Mouse (Mus musculus): ENCODE results near the gene Tomm5.
"Not testable (repeated sequence)": the region's sequence is repeated elsewhere in the genome, so short reads cannot be mapped to it uniquely, and the experiment has no call there.

Tomm5 gene

GRCm38 (mm10) chr4:45107601-45108277 lies at the start of gene Tomm5:
TSS of gene Tomm5 (minus strand) at chr4:45108114.
- in situ Hi-C loops (cut with MboI), result loop anchor here (10.0 kb wide), 1 partner anchor 177 kb away; no protein-coding TSS in a partner anchor

DNA sequence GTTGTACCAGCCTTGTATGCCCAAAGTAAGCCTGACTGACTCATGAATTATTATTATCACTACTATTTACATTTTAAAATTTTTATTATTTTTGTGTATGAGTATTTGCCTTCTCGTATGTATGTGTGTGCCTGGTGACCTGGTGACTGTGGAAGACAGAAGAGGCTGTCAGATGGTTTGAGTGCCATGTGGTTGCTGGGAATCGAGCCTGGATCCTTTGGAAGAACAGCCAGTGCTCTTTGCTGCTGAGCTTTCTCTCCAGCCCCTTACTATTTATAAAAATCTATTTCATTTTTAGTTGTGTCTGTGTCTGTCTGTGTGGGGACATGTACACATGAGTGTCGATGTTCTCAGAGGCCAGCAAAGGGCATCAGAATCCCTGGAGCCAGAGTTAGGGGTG lies 48.5 kb upstream of the Tomm5 start:
- in situ Hi-C loops (cut with MboI), result no loop called here

DNA sequence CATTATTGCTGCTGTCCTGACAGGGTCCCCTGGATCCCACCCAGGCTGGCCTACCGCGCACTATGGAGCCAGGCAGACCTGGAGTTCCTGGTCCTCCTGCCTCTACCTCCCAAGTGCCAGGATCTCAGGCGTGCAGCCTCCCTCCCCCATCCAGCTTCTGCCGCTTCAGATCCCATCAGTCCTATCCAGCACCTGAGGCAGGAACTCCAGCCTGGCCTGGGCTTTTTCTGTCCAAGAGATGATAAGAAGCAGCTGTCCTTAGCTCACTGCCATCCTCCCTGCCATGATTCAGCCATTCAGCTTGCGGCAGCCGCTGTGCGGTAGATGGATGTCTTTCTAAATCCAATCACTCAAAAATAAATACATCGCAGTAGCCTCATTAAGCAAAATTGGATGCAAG lies 35.1 kb upstream of the Tomm5 start:
- in situ Hi-C loops (cut with MboI), result no loop called here

GRCm38 (mm10) chr4:45142411-45142810 lies 34.5 kb upstream of the Tomm5 start:
- in situ Hi-C loops (cut with MboI), result no loop called here

DNA sequence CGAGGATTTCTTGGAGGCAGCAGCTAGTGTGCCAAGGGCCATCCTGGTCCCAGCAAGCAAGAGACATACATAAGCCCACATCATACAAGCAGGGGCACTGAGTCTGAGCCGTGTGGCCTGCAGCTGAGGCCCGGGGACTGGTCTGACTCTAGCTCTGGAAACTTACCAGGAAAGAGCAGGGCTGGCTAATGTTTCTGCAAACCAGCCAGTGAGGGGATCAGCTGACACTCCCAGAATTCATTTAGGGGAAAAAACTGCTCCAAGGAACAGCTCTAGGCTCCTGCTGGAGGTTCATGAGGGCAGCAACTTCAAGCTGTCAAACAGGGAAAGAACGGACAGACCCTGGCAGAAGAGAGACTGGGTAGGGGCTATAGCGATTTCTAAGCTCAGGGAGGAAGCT lies 33.9 kb upstream of the Tomm5 start:
- in situ Hi-C loops (cut with MboI), result no loop called here

- in situ Hi-C loops (cut with MboI), result no loop called here
Measured at GRCm38 (mm10) chr4:45137636-45138035, 29.7 kb upstream of the Tomm5 start.

- in situ Hi-C loops (cut with MboI), result no loop called here
Measured at GRCm38 (mm10) chr4:45134471-45134870, 26.6 kb upstream of the Tomm5 start.

GRCm38 (mm10) chr4:45131021-45131420 lies 23.1 kb upstream of the Tomm5 start:
- in situ Hi-C loops (cut with MboI), result no loop called here

- in situ Hi-C loops (cut with MboI), result no loop called here
Measured at GRCm38 (mm10) chr4:45121311-45121710, 13.4 kb upstream of the Tomm5 start.

DNA sequence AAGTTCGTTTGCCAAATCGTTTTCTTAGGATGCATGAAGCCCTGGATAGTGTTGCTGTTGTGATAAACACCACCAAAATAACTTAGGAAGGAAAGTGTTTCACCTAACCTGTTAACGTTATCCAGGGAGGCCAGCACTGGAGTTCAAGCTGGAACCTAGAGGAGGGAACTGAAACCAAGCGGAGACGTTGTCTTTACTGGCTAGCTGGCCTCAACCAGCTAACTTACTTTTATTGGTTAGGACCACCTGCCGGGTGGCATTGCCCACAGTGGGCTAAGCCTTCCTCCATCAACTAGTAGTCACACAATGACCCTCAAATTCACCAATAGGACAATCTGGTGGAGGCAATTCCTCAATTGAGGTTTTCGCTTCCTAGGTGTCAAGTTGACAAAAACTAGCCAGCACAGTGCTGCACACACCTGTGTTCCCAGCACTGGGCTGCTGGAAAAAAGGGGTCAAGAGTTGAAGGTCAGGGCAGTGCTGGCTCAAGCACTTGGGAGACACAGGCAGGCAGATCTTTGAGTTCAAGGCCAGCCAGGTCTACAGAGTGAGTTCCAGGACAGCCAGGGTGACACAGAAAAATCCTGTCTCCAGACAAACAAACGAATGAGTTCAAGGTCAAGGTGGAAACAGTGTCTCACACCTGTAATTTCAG lies 669 bp upstream of the Tomm5 start:
- in situ Hi-C loops (cut with MboI), result loop anchor here (10.0 kb wide), 1 partner anchor 176 kb away; no protein-coding TSS in a partner anchor

DNA sequence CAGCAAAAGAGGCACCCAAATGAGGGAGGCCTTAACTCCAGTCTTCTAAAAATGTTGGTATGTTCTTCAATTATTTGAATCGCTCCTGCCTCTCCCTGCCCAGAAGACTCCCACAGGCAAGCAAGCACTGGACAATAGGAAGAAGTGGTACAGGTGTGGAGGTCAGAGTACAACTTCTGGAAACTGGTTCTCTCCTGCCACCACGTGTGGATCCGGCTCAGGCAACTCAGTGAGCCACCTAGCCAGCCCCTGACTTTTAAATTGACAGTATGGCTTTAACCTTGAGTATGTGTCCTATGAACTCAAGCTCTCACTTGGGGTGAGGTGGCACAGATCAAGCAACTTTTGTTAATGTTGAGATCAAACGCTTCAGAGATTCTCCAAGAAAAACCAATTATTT lies 848 bp downstream of the Tomm5 start:
- in situ Hi-C loops (cut with MboI), result loop anchor here (10.0 kb wide), 1 partner anchor 178 kb away; no protein-coding TSS in a partner anchor

DNA sequence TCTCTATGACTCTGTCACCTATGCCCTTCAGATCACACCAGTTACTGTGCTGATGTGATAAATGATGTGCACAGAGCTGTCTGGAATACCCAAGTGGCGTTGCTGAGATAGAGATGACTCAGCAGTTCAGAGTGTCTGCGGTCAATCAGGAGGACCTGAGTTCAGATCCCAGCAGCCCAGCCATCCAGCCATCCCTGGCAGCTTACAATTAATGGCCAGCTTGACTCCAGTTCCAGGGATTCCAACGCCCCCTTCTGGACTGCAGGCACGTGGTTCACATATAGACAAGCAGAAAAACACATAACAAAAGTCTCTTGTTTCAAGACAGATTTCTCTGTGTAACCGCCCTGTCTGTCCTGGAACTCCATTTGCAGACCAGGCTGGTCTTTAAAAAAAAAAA lies 1.5 kb downstream of the Tomm5 start:
- in situ Hi-C loops (cut with MboI), result loop anchor here (10.0 kb wide), 1 partner anchor 178 kb away; no protein-coding TSS in a partner anchor

- in situ Hi-C loops (cut with MboI), result no loop called here
Measured at GRCm38 (mm10) chr4:45097198-45097872, 10.6 kb downstream of the Tomm5 start.

- in situ Hi-C loops (cut with MboI), result no loop called here
Measured at GRCm38 (mm10) chr4:45084895-45085290, 23.0 kb downstream of the Tomm5 start.

GRCm38 (mm10) chr4:45084021-45084894 lies 23.7 kb downstream of the Tomm5 start, which contains the start of gene Fbxo10:
TSS of gene Fbxo10 (minus strand) at chr4:45084604.
- in situ Hi-C loops (cut with MboI), result no loop called here

- in situ Hi-C loops (cut with MboI), result no loop called here
Measured at GRCm38 (mm10) chr4:45083487-45083886, 24.4 kb downstream of the Tomm5 start.

DNA sequence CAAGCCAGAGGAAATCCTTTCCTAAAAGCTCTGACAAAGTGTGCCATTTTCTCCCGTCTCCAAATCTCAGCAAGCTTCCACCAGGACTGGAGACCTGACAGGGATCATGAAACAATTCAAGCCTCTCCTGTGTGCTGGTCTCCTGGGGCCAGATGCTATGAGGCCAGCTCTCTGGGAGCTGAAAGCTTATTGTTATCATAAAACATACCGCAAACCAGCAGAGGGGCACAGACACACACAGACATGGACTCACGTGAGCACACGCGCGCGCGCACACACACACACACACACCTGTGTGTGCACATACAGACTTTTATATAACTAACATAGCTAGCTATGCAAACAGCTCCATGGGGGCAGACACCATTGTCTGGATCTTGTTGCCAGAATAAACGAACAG lies 25.0 kb downstream of the Tomm5 start:
- in situ Hi-C loops (cut with MboI), result no loop called here

GRCm38 (mm10) chr4:45081041-45081440 lies 26.9 kb downstream of the Tomm5 start:
- in situ Hi-C loops (cut with MboI), result not testable (repeated sequence)

GRCm38 (mm10) chr4:45073544-45073943 lies 34.4 kb downstream of the Tomm5 start:
- in situ Hi-C loops (cut with MboI), result no loop called here

GRCm38 (mm10) chr4:45072261-45072973 lies 35.5 kb downstream of the Tomm5 start:
- in situ Hi-C loops (cut with MboI), result no loop called here

DNA sequence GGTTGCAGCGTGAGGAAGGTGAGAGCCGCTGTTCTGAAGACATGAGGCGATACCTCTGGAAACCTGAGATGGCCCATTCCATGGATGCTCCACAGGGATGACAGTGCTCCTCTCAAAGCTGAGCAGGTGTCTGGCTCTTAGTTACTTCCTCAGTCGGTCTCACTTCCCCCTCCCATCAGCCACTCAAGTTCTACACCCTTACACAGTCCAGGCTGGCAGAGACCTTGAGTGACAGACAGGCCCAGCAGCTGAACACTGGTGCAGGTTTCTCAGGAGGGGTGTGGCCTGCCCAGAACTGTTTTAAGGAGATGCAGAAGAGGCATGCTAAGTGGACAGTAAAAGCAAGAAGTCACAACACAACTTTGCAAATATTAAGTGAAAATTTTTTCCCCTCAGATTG lies 40.2 kb downstream of the Tomm5 start:
- in situ Hi-C loops (cut with MboI), result no loop called here
